Mouse (Mus musculus): ENCODE measurements around the gene Bmper.

The Bmper gene

DNA sequence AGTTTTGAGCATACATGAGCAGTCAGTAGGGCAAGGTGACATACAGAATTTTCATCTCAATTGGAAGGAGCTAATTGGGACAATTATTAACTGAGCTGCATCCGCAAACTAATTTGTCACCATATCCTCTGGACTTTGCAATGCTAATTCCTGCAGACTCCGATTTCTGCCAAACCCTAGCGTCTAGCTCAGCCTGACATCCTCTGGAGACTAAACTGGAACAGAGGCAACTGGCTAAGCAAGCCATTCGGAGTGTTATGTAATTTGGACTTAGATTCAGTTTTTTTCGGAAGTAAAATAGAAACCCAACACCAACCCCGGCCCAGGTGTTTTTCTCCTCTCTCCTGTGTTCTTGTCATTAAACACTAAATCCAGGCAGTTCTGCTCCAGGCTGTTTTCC lies 213.9 kb downstream of the Bmper start:
- DNase-seq (ENCODE audit: low spot score) = no peak

GRCm38 (mm10) chr9:23438662-23439061 lies 215.8 kb downstream of the Bmper start:
- DNase-seq (ENCODE audit: low spot score) = no peak

GRCm38 (mm10) chr9:23442168-23442567 lies 219.3 kb downstream of the Bmper start:
- no peak for DNase-seq (ENCODE audit: low spot score)

- no peak for DNase-seq (ENCODE audit: low spot score)
These were observed 222.1 kb downstream of the Bmper start for GRCm38 (mm10) chr9:23444975-23445374.

DNA sequence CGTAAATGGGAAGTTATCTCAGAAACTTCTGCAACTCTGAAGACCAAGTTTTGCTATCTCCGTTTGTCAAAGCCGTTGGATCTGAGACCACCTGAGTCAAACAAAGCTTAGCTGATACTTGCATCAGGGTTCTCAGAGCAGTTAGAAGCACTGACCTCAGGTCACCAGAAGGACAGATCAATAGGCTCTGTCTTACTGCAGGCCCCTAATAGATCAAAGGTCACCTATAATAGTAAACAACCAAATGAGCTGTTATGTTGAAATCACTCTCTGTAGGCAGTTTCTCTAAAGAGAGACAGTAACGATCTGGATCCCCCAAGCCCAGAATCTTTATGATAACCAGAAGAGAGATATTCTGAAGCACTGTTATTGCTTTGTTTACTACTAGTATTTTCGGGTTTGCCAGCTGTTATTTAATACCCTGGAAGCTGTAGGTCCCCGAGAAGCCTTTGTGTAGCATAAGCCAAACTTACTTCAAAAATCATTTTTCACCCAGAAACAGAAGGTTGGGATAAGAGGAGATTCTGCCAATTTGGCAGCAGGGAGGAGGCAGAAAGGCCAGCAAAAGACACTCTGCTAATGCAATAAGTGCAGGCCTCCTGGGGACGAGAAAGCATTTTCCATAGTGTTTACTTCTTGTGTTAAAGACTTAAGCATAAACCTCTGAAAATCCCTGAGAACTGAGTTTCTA lies 224.5 kb downstream of the Bmper start:
- no peak for DNase-seq (ENCODE audit: low spot score)

GRCm38 (mm10) chr9:23453309-23453708 lies 230.4 kb downstream of the Bmper start:
- no peak for DNase-seq (ENCODE audit: low spot score)

- no peak for DNase-seq (ENCODE audit: low spot score)
These were observed 234.3 kb downstream of the Bmper start for GRCm38 (mm10) chr9:23457186-23457585.

DNA sequence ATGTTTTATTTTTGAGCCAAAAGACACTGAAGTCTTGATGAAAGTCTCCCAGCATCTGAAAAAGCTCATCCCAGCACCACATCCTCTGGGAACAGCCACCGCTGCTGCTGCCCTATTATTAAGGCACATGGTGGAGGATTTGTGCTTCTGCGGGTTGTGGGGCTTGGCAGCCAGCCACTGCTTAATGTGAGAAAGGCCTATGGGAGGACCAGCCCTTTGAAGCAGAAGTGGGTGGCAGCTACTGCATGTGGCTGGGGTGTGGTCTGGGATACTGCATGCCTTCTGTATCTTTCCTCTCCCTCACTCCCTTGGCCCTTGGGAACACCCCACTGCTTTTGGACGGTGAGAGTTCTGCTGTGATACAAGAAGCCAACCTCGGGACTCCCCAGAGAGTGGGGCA lies 237.8 kb downstream of the Bmper start:
- DNase-seq (ENCODE audit: low spot score) = no peak

GRCm38 (mm10) chr9:23462949-23463608 lies 240.2 kb downstream of the Bmper start:
- peak; percentile 62 for DNase-seq (ENCODE audit: low spot score)

GRCm38 (mm10) chr9:23464981-23465630 lies 242.2 kb downstream of the Bmper start:
- no peak for DNase-seq (ENCODE audit: low spot score)

GRCm38 (mm10) chr9:23469886-23470285 lies 247.0 kb downstream of the Bmper start:
- no peak for DNase-seq (ENCODE audit: low spot score)

GRCm38 (mm10) chr9:23485851-23486250 lies 263.0 kb downstream of the Bmper start:
- no peak for DNase-seq (ENCODE audit: low spot score)

GRCm38 (mm10) chr9:23486725-23487378 lies 264.0 kb downstream of the Bmper start:
- no peak for DNase-seq (ENCODE audit: low spot score)

DNA sequence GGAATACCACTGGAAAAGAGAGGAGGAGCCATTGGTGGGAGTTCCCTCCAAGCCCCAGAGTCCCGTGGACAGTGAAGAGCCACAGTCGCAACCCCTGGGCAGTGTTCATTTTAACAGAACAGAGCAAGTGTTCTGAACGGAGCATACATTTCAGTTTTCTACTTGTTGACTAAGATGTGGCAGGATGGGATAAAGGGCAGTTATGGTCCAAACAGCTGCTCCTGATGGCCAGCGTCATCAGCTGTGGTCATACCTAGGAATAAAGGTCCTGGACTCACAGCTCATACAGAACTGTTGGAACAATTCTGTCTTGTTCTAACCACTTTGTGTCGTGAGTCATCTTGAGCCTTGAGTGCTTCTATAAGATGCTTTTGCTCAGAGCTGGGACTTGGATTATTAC lies 265.4 kb downstream of the Bmper start:
- no peak for DNase-seq (ENCODE audit: low spot score)

DNA sequence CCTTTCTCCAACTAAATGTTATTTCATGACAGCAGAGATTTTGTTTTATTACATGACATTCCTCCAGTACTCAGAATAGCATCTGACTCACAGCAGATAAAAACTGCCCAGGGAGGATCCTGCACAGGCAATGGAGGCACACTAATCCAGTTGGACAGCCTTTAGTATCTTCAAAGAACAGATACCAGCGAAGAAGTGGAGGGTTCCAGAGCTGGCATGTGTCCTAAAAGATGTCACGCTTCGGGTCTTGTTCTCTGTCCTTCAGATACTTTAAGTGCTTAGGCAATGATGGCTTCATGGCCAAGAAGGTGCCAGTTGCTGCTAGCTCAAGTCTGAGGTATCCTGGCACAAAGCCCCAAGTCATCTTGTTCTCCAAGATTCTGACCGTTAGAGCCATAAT lies 272.5 kb downstream of the Bmper start:
- DNase-seq (ENCODE audit: low spot score) = no peak

GRCm38 (mm10) chr9:23497626-23498025 lies 274.8 kb downstream of the Bmper start:
- peak; percentile 21 for DNase-seq (ENCODE audit: low spot score)

DNA sequence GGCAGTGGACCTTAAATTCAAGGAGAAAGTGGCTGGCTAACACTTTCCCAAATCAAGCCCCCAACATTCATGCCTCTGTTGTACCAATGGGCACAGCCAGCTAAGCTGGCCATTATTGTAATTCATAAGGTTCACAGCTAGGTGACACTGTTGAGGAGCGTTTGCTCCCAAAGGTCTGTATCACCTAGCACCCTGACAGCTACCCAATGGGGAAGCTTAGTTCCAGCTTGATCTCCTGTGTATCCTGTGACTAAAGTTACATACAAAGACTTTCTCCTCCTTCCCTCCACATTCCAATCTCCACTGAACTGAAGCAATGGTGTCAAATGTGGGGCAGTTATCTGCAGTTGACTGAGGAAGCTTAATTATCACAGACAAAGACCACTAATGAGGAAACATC lies 311.0 kb downstream of the Bmper start:
- no peak for DNase-seq (ENCODE audit: low spot score)
